Mouse (Mus musculus) megakaryocyte, embryonic 14.5 days (primary cell): ENCODE data around the gene Sema6b.

Experiments
- FLI1 ChIP-seq: IDR thresholded peaks from 2 replicates; pipeline ENCODE4 v1.6.1; 2012; ENCODE audit warnings: low read length, inconsistent platforms, mixed read lengths
- GATA1 ChIP-seq: IDR thresholded peaks from 3 replicates; pipeline ENCODE4 v1.6.1; 2012; ENCODE audit warnings: mixed read lengths, low read length, inconsistent platforms, borderline replicate concordance

DNA sequence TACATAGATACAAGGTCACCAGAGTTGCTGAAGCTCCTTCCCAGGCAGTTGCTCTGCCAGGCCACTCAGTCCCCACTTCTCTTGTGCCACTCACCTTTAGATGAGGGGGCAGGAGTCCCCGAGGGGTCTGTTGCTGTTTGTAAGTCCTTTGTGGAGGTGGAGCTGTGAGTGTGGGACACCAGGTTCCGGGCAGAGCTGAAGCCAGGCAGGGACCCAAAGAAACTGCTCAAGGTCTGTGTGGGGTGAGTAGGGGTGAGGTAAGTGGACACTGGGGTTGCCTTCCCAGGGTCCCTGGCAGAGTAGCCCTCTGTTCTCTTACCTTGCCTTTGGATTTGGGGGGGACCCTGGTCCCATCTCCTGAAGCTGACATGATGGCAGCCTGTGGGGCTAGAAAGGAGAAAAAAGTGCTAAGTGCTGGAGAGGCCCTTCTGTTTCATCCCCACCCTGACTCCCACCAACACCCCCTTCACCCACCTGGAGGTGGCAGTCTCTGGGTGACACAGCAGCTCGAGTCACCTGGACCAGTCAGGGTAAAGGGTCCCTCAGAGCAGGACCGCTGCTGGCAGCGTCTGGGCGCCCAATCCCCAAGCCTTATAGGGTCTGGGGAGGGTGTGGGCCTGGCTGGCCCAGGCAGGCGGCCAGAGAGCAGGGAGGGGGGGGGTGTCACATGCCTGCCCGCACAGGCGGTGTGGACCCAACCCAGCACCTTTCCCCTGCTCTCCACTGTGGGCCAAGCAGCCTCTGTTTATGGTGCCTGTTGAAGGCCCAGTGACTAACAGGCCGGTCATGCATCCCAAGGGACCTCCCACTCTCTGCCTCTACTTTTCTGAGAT is 30.7 kb downstream of the Sema6b start, which contains the start of gene Plin4:
- no peak for TF ChIP-seq GATA1
- no peak for TF ChIP-seq FLI1
